Mouse (Mus musculus) thymus, adult 2 months (tissue): ENCODE measurements around the gene N4bp2l2.
A peak's percentile ranks its signal among the peaks of the same experiment; 100 is the strongest.

Source experiments
- CTCF ChIP-seq: fragments of 200-500 bp; IDR thresholded peaks from 2 replicates; pipeline ENCODE4 v1.5.1; 2012; ENCODE audit warnings: mild to moderate bottlenecking, control low read depth, low read length, moderate library complexity, borderline replicate concordance; ENCODE audit not compliant: control insufficient read depth, poor library complexity, insufficient read depth; ENCODE audit errors: extremely low read depth
- POLR2A ChIP-seq: fragments of 200-500 bp; IDR thresholded peaks from 2 replicates; pipeline ENCODE4 v1.6.1; 2012; ENCODE audit warnings: mild to moderate bottlenecking, low read length, control low read depth, moderate library complexity; ENCODE audit not compliant: control insufficient read depth, poor library complexity, insufficient read depth; ENCODE audit errors: extremely low read depth

- TF ChIP-seq POLR2A: peak; percentile 71
- peak; percentile 100 for TF ChIP-seq CTCF
Observed at GRCm38 (mm10) chr5:150673153-150673835, 7.3 kb upstream of the N4bp2l2 start, which contains the start of gene Pds5b.
